Mouse (Mus musculus): ENCODE results near the gene Apbb2. TPM values are rescaled to one million over a fixed set of nuclear protein-coding genes. Genes with fewer than 3 reads are reported as not detected.
A peak's percentile ranks its signal among the peaks of the same experiment; 100 is the strongest.

The Apbb2 gene
- polyA plus RNA-seq, 1 experiment from 2014 or later: 38.5 TPM

DNA sequence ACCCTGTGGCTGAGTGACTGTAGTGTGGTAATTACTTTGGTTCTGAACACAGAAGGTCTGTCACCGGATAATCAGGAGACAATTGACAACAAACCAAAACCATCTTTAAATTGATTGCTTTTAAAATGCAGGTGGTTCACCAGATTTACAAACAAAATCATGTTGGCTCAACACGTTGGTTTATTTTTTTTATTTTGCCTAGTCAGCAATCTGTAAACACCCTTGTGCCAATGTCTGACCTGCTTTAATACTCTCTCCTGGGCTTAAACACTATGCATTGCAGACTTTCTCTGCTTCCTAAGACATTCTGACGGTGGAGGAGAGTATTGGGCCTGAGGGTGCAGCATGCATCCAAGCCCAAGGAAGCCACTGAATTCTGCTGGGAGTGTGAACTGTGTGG, 22.3 kb downstream of the Apbb2 start:
- H3K27me3 ChIP-seq (ENCODE audit: control insufficient read depth, insufficient read depth, low read length): no peaks in the 10 kb centered on the region

DNA sequence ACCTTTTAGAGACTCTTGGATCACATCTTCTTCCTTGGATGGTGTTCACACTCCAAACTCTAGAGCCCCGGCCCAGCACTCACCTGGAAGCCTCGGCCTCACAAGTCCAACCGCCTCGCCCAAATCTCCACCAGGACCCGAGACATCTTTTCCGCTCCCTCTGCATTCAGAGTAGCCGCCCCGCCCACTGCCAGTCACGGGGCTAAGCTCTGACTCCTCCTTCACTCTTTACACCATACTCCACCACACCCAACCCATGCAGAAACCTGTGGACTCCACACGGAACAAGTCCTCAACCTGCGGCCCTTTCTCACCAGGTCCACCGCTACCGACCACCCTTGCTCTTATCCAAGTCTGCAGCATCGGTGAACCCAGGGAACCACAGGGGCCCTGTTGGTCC, 23.7 kb downstream of the Apbb2 start:
- ATAC-seq (ENCODE audit: insufficient number of reproducible peaks, low FRiP score, low TSS enrichment, low read depth) (no peak), DNase-seq (ENCODE audit: low spot score) (no peak)
- 87% methylated on average over 14 of the region's 14 CpGs for WGBS
- no peaks in the 10 kb centered on the region for H3K9me3 ChIP-seq (ENCODE audit: control insufficient read depth, low read length)
- H3K4me2 ChIP-seq (ENCODE audit: low read depth, severe bottlenecking): no peak overlapping the region
- H3K36me3 ChIP-seq (ENCODE audit: control insufficient read depth, insufficient read depth, low read length): no peaks in the 10 kb centered on the region
- no peaks in the 10 kb centered on the region for H3K27me3 ChIP-seq (ENCODE audit: control insufficient read depth, insufficient read depth, low read length)
- peaks cover 6% of the 10 kb centered on the region; the same call in 1 of the 2 replicates for H3K4me1 ChIP-seq (ENCODE audit: control insufficient read depth, insufficient read depth, low read length)
- H3K9ac ChIP-seq (ENCODE audit: low read length): no peak overlapping the region
- H3K27ac ChIP-seq (replicated peaks; ENCODE audit: low read depth, low read length): no peak overlapping the region
- H3K4me3 ChIP-seq (ENCODE audit: low read depth, low read length): no peak overlapping the region

More for the DNA sequence above, 22.3 kb downstream of the Apbb2 start:
- DNase-seq (ENCODE audit: low spot score) (no peak), ATAC-seq (ENCODE audit: insufficient number of reproducible peaks, low FRiP score, low TSS enrichment, low read depth) (no peak)
- no peak overlapping the region for H3K4me3 ChIP-seq (ENCODE audit: low read depth, low read length)
- H3K9me3 ChIP-seq (ENCODE audit: control insufficient read depth, low read length): no peaks in the 10 kb centered on the region
- no peak overlapping the region for H3K27ac ChIP-seq (replicated peaks; ENCODE audit: low read depth, low read length)
- WGBS: 55% methylated on average over 3 of the region's 3 CpGs
- H3K4me1 ChIP-seq (ENCODE audit: control insufficient read depth, insufficient read depth, low read length): peaks cover 6% of the 10 kb centered on the region; the same call in 1 of the 2 replicates
- H3K36me3 ChIP-seq (ENCODE audit: control insufficient read depth, insufficient read depth, low read length): no peaks in the 10 kb centered on the region
- H3K9ac ChIP-seq (ENCODE audit: low read length): no peak overlapping the region
- H3K4me2 ChIP-seq (ENCODE audit: low read depth, severe bottlenecking): no peak overlapping the region

DNA sequence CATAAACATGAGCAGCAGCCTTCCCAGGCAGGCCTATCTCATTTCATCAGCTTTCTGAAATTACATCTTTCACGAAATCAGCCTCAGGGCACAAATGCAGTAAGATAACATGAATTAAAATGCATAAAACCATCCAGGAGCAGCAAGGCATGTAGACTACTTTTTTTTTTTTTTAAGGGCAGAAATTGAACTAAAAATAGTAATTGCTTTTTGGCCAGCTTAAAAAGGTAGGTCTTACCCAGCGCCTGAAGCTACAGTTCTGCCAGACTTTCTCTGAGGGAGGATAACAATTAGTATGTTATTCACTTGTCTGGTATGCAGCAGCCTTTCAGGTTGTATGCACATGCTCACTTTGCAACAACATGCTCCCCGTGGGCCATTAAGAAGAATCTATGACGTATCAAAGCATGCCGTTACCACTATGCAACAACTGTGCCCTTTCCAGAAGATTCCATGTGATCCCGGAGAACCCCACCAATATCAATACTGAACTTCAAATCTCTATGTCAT, 32.3 kb downstream of the Apbb2 start:
- Histone ChIP-seq H3K9ac (ENCODE audit: low read length) (no peak overlapping the region), H3K9me3 (ENCODE audit: control insufficient read depth, low read length) (no peaks in the 10 kb centered on the region), H3K4me1 (ENCODE audit: control insufficient read depth, insufficient read depth, low read length) (peaks cover 7% of the 10 kb centered on the region), H3K27me3 (ENCODE audit: control insufficient read depth, insufficient read depth, low read length) (no peaks in the 10 kb centered on the region), H3K4me2 (ENCODE audit: low read depth, severe bottlenecking) (no peak overlapping the region), H3K4me3 (ENCODE audit: low read depth, low read length) (no peak overlapping the region), H3K36me3 (ENCODE audit: control insufficient read depth, insufficient read depth, low read length) (no peaks in the 10 kb centered on the region), H3K27ac (replicated peaks; ENCODE audit: low read depth, low read length) (no peak overlapping the region)
- no peak for ATAC-seq (ENCODE audit: insufficient number of reproducible peaks, low FRiP score, low TSS enrichment, low read depth)
- 86% methylated on average over 6 of the region's 6 CpGs for WGBS
- no peak for DNase-seq (ENCODE audit: low spot score)

DNA sequence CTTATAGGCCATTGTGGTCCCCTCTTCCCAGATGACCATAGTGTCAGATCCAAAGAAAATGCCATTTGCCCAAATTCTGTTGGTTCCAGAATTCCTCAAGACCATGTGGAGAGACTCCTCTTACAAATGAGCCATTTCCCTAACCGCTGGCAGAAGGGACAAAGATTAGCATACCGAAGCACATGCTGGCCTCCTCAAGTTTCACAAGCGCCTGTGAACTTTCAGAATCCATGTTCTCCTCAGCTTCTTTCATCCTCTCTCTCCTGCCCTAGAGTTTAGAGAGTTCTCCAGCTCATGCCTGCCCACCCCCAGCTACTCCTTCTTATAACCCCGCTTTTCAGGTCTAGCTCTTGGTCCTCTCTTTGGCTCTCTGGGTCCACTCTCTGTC, 35.6 kb downstream of the Apbb2 start:
- no peak overlapping the region for H3K4me3 ChIP-seq (ENCODE audit: low read depth, low read length)
- no peaks in the 10 kb centered on the region for H3K36me3 ChIP-seq (ENCODE audit: control insufficient read depth, insufficient read depth, low read length)
- H3K4me1 ChIP-seq (ENCODE audit: control insufficient read depth, insufficient read depth, low read length): peaks cover 7% of the 10 kb centered on the region
- DNase-seq (ENCODE audit: low spot score): peak; percentile 38
- no peak overlapping the region for H3K27ac ChIP-seq (replicated peaks; ENCODE audit: low read depth, low read length)
- no peak overlapping the region for H3K9ac ChIP-seq (ENCODE audit: low read length)
- ATAC-seq (ENCODE audit: insufficient number of reproducible peaks, low FRiP score, low TSS enrichment, low read depth): peak; percentile 3; the same call in 1 of the 2 replicates
- no peaks in the 10 kb centered on the region for H3K9me3 ChIP-seq (ENCODE audit: control insufficient read depth, low read length)
- 29% methylated on average over 4 of the region's 4 CpGs for WGBS
- H3K4me2 ChIP-seq (ENCODE audit: low read depth, severe bottlenecking): no peak overlapping the region
- no peaks in the 10 kb centered on the region for H3K27me3 ChIP-seq (ENCODE audit: control insufficient read depth, insufficient read depth, low read length)

DNA sequence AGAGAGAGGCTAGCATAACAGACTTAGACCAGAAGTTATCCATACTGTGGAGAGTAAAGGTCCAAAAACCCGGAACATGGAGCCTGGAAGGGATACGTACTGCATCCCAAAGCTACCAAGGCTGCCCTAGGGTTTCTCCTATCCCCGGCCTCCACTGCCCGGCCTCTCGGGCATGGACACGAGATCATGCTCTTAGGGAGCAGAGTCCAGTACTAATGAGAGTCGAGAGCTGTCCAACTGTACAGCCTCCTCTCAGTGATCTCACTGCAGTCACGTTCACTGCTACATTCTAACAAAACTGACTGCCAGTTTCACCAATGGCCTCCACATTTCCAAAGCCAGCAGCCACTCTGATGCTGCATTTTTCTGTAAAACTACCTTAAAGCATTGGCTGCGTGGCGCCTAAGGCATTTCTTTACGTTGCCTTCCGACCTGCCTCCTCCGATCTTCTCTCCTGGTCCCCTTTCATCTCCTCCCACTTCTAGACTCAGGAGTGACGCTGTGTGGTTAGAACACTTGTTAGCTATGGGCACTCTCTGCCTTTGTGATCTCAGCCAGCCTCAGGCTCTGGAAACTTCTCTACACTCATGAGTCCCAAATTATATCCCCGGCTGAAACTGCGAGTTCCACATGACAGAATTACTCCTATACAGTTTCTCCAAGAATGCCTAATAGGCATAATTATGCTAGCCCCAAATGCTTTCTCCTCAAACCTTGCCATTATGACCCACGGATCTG, 36.1 kb downstream of the Apbb2 start:
- DNase-seq (ENCODE audit: low spot score): no peak
- Histone ChIP-seq H3K9me3 (ENCODE audit: control insufficient read depth, low read length) (no peaks in the 10 kb centered on the region), H3K9ac (ENCODE audit: low read length) (no peak overlapping the region), H3K4me1 (ENCODE audit: control insufficient read depth, insufficient read depth, low read length) (peaks cover 7% of the 10 kb centered on the region), H3K27me3 (ENCODE audit: control insufficient read depth, insufficient read depth, low read length) (no peaks in the 10 kb centered on the region), H3K4me2 (ENCODE audit: low read depth, severe bottlenecking) (no peak overlapping the region), H3K27ac (replicated peaks; ENCODE audit: low read depth, low read length) (no peak overlapping the region), H3K36me3 (ENCODE audit: control insufficient read depth, insufficient read depth, low read length) (no peaks in the 10 kb centered on the region), H3K4me3 (ENCODE audit: low read depth, low read length) (no peak overlapping the region)
- ATAC-seq (ENCODE audit: insufficient number of reproducible peaks, low FRiP score, low TSS enrichment, low read depth): no peak
- 85% methylated on average over 17 of the region's 17 CpGs for WGBS

DNA sequence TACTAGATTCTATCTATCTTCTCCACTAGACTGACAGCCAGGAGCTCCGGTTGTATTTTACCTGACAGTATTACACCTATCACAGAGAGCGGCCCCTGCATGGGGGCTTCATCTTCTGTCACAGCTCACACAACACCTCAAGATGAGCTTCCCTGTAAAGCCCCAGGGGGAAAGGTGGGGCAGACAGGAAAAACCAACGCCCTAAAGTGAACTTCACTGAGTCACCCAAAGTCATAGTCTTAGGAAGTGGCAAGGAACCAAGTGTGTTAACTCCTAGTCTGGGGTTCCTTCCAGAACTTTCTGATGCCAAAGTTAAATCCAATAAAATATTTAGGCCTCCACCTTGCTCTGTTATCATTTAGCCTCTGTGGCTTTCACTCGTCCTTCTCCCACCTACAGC, 39.5 kb downstream of the Apbb2 start:
- WGBS: 60% methylated on average over 4 of the region's 4 CpGs
- Histone ChIP-seq H3K4me2 (ENCODE audit: low read depth, severe bottlenecking) (no peak overlapping the region), H3K4me1 (ENCODE audit: control insufficient read depth, insufficient read depth, low read length) (peaks cover 7% of the 10 kb centered on the region), H3K27ac (replicated peaks; ENCODE audit: low read depth, low read length) (no peak overlapping the region), H3K9me3 (ENCODE audit: control insufficient read depth, low read length) (no peaks in the 10 kb centered on the region), H3K4me3 (ENCODE audit: low read depth, low read length) (no peak overlapping the region), H3K36me3 (ENCODE audit: control insufficient read depth, insufficient read depth, low read length) (no peaks in the 10 kb centered on the region), H3K27me3 (ENCODE audit: control insufficient read depth, insufficient read depth, low read length) (no peaks in the 10 kb centered on the region), H3K9ac (ENCODE audit: low read length) (no peak overlapping the region)
- DNase-seq (ENCODE audit: low spot score): no peak
- no peak for ATAC-seq (ENCODE audit: insufficient number of reproducible peaks, low FRiP score, low TSS enrichment, low read depth)

DNA sequence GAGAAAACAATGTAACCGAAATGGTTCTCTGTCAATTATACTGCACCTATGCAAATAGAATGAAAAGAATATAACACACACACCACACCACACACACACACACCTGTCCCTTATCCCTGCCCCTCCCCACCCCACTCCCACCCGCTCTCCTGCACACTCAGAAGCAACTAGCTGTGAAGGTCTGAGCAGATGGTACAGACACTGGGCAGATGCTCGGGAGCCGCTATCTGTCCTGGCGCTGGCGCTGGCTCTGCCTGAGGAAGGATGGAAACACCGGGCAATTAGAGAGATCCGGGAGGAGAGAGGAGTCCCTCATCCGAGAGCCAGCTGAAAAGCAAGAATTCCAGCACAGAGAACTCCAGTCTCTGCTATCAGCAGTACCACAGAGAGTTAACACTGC, 42.3 kb downstream of the Apbb2 start:
- Histone ChIP-seq H3K4me2 (ENCODE audit: low read depth, severe bottlenecking) (no peak overlapping the region), H3K4me1 (ENCODE audit: control insufficient read depth, insufficient read depth, low read length) (no peaks in the 10 kb centered on the region), H3K9me3 (ENCODE audit: control insufficient read depth, low read length) (no peaks in the 10 kb centered on the region), H3K36me3 (ENCODE audit: control insufficient read depth, insufficient read depth, low read length) (no peaks in the 10 kb centered on the region), H3K9ac (ENCODE audit: low read length) (no peak overlapping the region), H3K27me3 (ENCODE audit: control insufficient read depth, insufficient read depth, low read length) (no peaks in the 10 kb centered on the region), H3K27ac (replicated peaks; ENCODE audit: low read depth, low read length) (no peak overlapping the region), H3K4me3 (ENCODE audit: low read depth, low read length) (no peak overlapping the region)
- no peak for DNase-seq (ENCODE audit: low spot score)
- 73% methylated on average over 9 of the region's 9 CpGs for WGBS
- ATAC-seq (ENCODE audit: insufficient number of reproducible peaks, low FRiP score, low TSS enrichment, low read depth): no peak

DNA sequence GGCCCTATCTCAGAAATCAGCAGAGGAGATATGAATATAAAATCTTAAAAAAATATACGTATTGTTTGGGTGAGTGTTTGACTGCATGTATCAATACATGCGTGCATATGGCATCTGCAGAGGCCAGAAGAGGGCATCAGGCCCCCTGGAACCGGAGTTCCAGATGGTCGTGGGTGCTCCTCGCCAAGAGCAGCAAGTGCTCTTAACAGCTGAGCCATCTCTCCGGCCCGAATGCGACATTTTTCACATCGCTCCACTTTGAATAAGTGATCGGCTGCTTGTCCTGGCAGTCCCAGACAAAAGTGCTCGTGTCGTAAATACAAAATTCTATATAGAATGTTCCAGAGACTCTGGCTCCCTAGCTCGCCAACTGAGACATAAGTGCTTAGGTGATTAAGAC, 43.4 kb downstream of the Apbb2 start:
- Histone ChIP-seq H3K4me3 (ENCODE audit: low read depth, low read length) (no peak overlapping the region), H3K27me3 (ENCODE audit: control insufficient read depth, insufficient read depth, low read length) (no peaks in the 10 kb centered on the region), H3K36me3 (ENCODE audit: control insufficient read depth, insufficient read depth, low read length) (no peaks in the 10 kb centered on the region), H3K9me3 (ENCODE audit: control insufficient read depth, low read length) (no peaks in the 10 kb centered on the region), H3K4me1 (ENCODE audit: control insufficient read depth, insufficient read depth, low read length) (no peaks in the 10 kb centered on the region), H3K4me2 (ENCODE audit: low read depth, severe bottlenecking) (no peak overlapping the region), H3K9ac (ENCODE audit: low read length) (no peak overlapping the region), H3K27ac (replicated peaks; ENCODE audit: low read depth, low read length) (no peak overlapping the region)
- ATAC-seq (ENCODE audit: insufficient number of reproducible peaks, low FRiP score, low TSS enrichment, low read depth) (no peak), DNase-seq (ENCODE audit: low spot score) (no peak)
- WGBS: 90% methylated on average over 13 of the region's 13 CpGs

DNA sequence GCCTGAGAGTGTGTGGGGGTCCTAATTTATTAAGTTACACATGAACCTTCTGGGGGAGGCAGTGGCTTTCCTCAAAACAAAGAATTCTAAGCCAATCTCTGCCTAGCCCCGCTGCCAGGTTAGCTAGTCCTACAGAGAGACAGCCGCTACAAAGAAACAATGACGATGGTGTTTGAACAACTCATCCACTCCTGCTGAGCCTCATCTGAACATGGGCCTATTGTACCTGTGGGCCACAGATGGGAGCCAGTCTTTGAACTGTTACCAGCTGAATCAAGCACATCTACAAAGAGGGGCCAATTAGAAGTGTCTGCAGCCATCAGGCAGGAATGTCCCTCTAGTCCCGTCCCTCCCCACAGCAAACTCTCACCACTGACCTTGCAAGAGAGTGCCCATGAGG, 45.3 kb downstream of the Apbb2 start:
- WGBS: 52% methylated on average over 4 of the region's 4 CpGs
- peaks cover 9% of the 10 kb centered on the region; the same call in 1 of the 2 replicates for H3K4me1 ChIP-seq (ENCODE audit: control insufficient read depth, insufficient read depth, low read length)
- H3K27ac ChIP-seq (replicated peaks; ENCODE audit: low read depth, low read length): no peak overlapping the region
- H3K36me3 ChIP-seq (ENCODE audit: control insufficient read depth, insufficient read depth, low read length): no peaks in the 10 kb centered on the region
- no peak overlapping the region for H3K4me2 ChIP-seq (ENCODE audit: low read depth, severe bottlenecking)
- no peak for DNase-seq (ENCODE audit: low spot score)
- H3K9me3 ChIP-seq (ENCODE audit: control insufficient read depth, low read length): no peaks in the 10 kb centered on the region
- no peak overlapping the region for H3K9ac ChIP-seq (ENCODE audit: low read length)
- no peaks in the 10 kb centered on the region for H3K27me3 ChIP-seq (ENCODE audit: control insufficient read depth, insufficient read depth, low read length)
- ATAC-seq (ENCODE audit: insufficient number of reproducible peaks, low FRiP score, low TSS enrichment, low read depth): no peak
- no peak overlapping the region for H3K4me3 ChIP-seq (ENCODE audit: low read depth, low read length)
